25 mouse cellular contexts compared by ENCODE assay signal in genomic region chr8:47742372-47742771, GRCm38 (mm10). TPM values are rescaled to one million over a fixed set of nuclear protein-coding genes. Genes with fewer than 3 reads are reported as not detected.
A peak's percentile ranks its signal among the peaks of the same experiment; 100 is the strongest.
DNase-seq lines count a peak whose midpoint lies in the region; ATAC-seq and TF ChIP-seq lines count a peak whose summit lies in the region.
"Had no signal": no experiment of that assay in that cellular context is flagged by ENCODE, and none has a peak within 500 bp of the region (broad histone marks: within the 10 kb centered on the region; RNA-seq: fewer than 3 reads in every experiment).

No protein-coding gene starts in this region.

- TF ChIP-seq EP300 in MEL (IDR thresholded peaks at IDR 0.05; ENCODE audit: low read depth in 1 of 2, low read length in 2 of 2) = no peak

- H3K4me2 ChIP-seq in kidney, postnatal 0 days (ENCODE audit: low read length) = no peak overlapping the region
- H3K4me2 ChIP-seq in kidney, embryonic 15.5 days = no peak overlapping the region
- no peak overlapping the region for H3K4me2 ChIP-seq in embryonic facial prominence, embryonic 14.5 days (ENCODE audit: low read depth, low read length)
- H3K4me2 ChIP-seq: liver, embryonic 15.5 days had no signal

- peak; percentile 21; the same call in 1 of the 2 replicates for TF ChIP-seq CTCF in kidney, postnatal 0 days (IDR thresholded peaks at IDR 0.05; ENCODE audit: low read depth)
- peak in 1 of 3 experiments; percentile 16; a peak in 1 of 6 replicates for TF ChIP-seq CTCF in MEL (IDR thresholded peaks at IDR 0.05 in 2 of 3, conservative IDR thresholded peaks at IDR 0.05 in 1 of 3; ENCODE audit: control insufficient read depth in 1 of 3, insufficient read depth in 1 of 3, low read depth in 2 of 3, low read length in 3 of 3, poor library complexity in 1 of 3, severe bottlenecking in 1 of 3)

- H3K79me2 ChIP-seq in MEL (ENCODE audit: control insufficient read depth, insufficient read depth, low read length, poor library complexity) = no peaks in the 10 kb centered on the region

- no peak for DNase-seq in kidney, postnatal 0 days (ENCODE audit: low spot score)
- peak; percentile 14 for DNase-seq in MEL (ENCODE audit: low read depth, low spot score)
- no peak for DNase-seq in embryonic facial prominence, embryonic 14.5 days (ENCODE audit: low spot score)
- no peak for DNase-seq in heart, adult 8-10 months (ENCODE audit: low spot score)
- no peak for DNase-seq in frontal cortex, postnatal 25 days (ENCODE audit: low spot score in 2 of 2)
- DNase-seq in gastrocnemius, postnatal 36 days = no peak
- DNase-seq: adrenal gland, adult 2 months; B cell, adult 2 months; cerebellum, adult 11-12 months; cerebellum, postnatal 10 days; gastrocnemius, postnatal 25 days; heart, adult 2 months; kidney, adult 8-10 months; kidney, postnatal 25 days; liver had no signal

- WGBS in kidney, postnatal 0 days = 86% methylated on average over 7 of the region's 7 CpGs
- 85% methylated on average over 7 of the region's 7 CpGs for WGBS in kidney, embryonic 15.5 days
- 75% methylated on average over 7 of the region's 7 CpGs for WGBS in embryonic facial prominence, embryonic 14.5 days

- no peak overlapping the region for H3K9ac ChIP-seq in kidney, postnatal 0 days (ENCODE audit: low read depth, low read length)
- no peak overlapping the region for H3K9ac ChIP-seq in kidney, embryonic 15.5 days
- no peak overlapping the region for H3K9ac ChIP-seq in MEL (ENCODE audit: control insufficient read depth, low read depth, low read length, poor library complexity, severe bottlenecking)
- no peak overlapping the region for H3K9ac ChIP-seq in embryonic facial prominence, embryonic 14.5 days (ENCODE audit: low read depth, low read length)
- H3K9ac ChIP-seq: embryonic facial prominence, embryonic 15.5 days; hindbrain, embryonic 14.5 days; liver, embryonic 15.5 days; lung, embryonic 15.5 days had no signal

- no peak for TF ChIP-seq POLR2A in MEL (IDR thresholded peaks at IDR 0.05; ENCODE audit: control insufficient read depth in 1 of 2, insufficient read depth in 1 of 2, low read depth in 1 of 2, low read length in 2 of 2, poor library complexity in 1 of 2)

- no peak for ATAC-seq in kidney, postnatal 0 days (replicated peaks; ENCODE audit: low FRiP score, low read depth)
- no peak for ATAC-seq in kidney, embryonic 15.5 days (replicated peaks; ENCODE audit: low FRiP score)
- no peak; the same call in 1 of the 2 replicates for ATAC-seq in embryonic facial prominence, embryonic 14.5 days (ENCODE audit: low read depth)
- ATAC-seq: inflammation-experienced regulatory T-cells, adult 6 months had no signal

- H3K27me3 ChIP-seq in kidney, postnatal 0 days (ENCODE audit: insufficient read depth, low read length) = no peaks in the 10 kb centered on the region
- no peaks in the 10 kb centered on the region for H3K27me3 ChIP-seq in kidney, embryonic 15.5 days
- H3K27me3 ChIP-seq in MEL (ENCODE audit: control insufficient read depth in 1 of 2, insufficient read depth in 2 of 2, low read length in 2 of 2) = no peaks in the 10 kb centered on the region; a peak in 1 of 4 replicates
- H3K27me3 ChIP-seq in embryonic facial prominence, embryonic 14.5 days (replicated peaks; ENCODE audit: control insufficient read depth, insufficient read depth, low read length) = no peaks in the 10 kb centered on the region
- H3K27me3 ChIP-seq: CH12.LX; embryonic facial prominence, embryonic 15.5 days; liver, embryonic 15.5 days; lung, embryonic 15.5 days had no signal

- intact Hi-C loops in gastrocnemius, postnatal 36 days (cut with DNase I) = loop anchor here (5.0 kb wide), 2 partner anchors 105 to 275 kb away; no protein-coding TSS in a partner anchor

- H3K4me1 ChIP-seq in kidney, postnatal 0 days (replicated peaks; ENCODE audit: insufficient read depth, low read length) = no peaks in the 10 kb centered on the region
- peaks cover 16% of the 10 kb centered on the region for H3K4me1 ChIP-seq in kidney, embryonic 15.5 days
- no peaks in the 10 kb centered on the region for H3K4me1 ChIP-seq in MEL (ENCODE audit: control insufficient read depth in 1 of 2, insufficient read depth in 2 of 2, low read length in 2 of 2)
- no peaks in the 10 kb centered on the region for H3K4me1 ChIP-seq in embryonic facial prominence, embryonic 14.5 days (ENCODE audit: control insufficient read depth, insufficient read depth, low read length)
- H3K4me1 ChIP-seq: embryonic facial prominence, embryonic 15.5 days; liver, embryonic 15.5 days; lung, embryonic 15.5 days had no signal

- no peaks in the 10 kb centered on the region for H3K36me3 ChIP-seq in kidney, postnatal 0 days (ENCODE audit: insufficient read depth, low read length)
- no peaks in the 10 kb centered on the region for H3K36me3 ChIP-seq in kidney, embryonic 15.5 days
- H3K36me3 ChIP-seq in MEL (ENCODE audit: control insufficient read depth in 1 of 2, insufficient read depth in 2 of 2, low read length in 2 of 2) = no peaks in the 10 kb centered on the region
- no peaks in the 10 kb centered on the region for H3K36me3 ChIP-seq in embryonic facial prominence, embryonic 14.5 days (ENCODE audit: control insufficient read depth, insufficient read depth, low read length)
- H3K36me3 ChIP-seq: embryonic facial prominence, embryonic 15.5 days; liver, embryonic 15.5 days; lung, embryonic 15.5 days; midbrain, embryonic 10.5 days had no signal

- no peak overlapping the region for H3K27ac ChIP-seq in kidney, postnatal 0 days
- no peak overlapping the region for H3K27ac ChIP-seq in kidney, embryonic 15.5 days
- no peak overlapping the region for H3K27ac ChIP-seq in MEL (ENCODE audit: control insufficient read depth, low read depth, low read length)
- H3K27ac ChIP-seq in embryonic facial prominence, embryonic 14.5 days (replicated peaks; ENCODE audit: low read depth, low read length) = peak overlapping the region; percentile 24
- H3K27ac ChIP-seq: heart, adult 2 months; hindbrain, embryonic 14.5 days; layer of hippocampus, adult 2 months; liver, embryonic 15.5 days; lung, embryonic 15.5 days; macrophage; midbrain, embryonic 10.5 days had no signal

- H3K9me3 ChIP-seq in kidney, postnatal 0 days (replicated peaks; ENCODE audit: low read length) = no peaks in the 10 kb centered on the region
- H3K9me3 ChIP-seq in kidney, embryonic 15.5 days (replicated peaks) = no peaks in the 10 kb centered on the region
- H3K9me3 ChIP-seq in MEL (replicated peaks; ENCODE audit: insufficient read depth, low read length) = no peaks in the 10 kb centered on the region
- H3K9me3 ChIP-seq in embryonic facial prominence, embryonic 14.5 days (ENCODE audit: control insufficient read depth, low read length) = no peaks in the 10 kb centered on the region
- H3K9me3 ChIP-seq: embryonic facial prominence, embryonic 15.5 days; liver, embryonic 15.5 days; lung, embryonic 15.5 days; midbrain, embryonic 10.5 days had no signal

- no peak for TF ChIP-seq RAD21 in MEL (IDR thresholded peaks at IDR 0.05; ENCODE audit: low read depth, low read length)

- H3K4me3 ChIP-seq in kidney, postnatal 0 days (replicated peaks; ENCODE audit: low read depth, low read length) = no peak overlapping the region
- no peak overlapping the region for H3K4me3 ChIP-seq in kidney, embryonic 15.5 days (replicated peaks)
- no peak overlapping the region for H3K4me3 ChIP-seq in MEL (ENCODE audit: control insufficient read depth in 1 of 2, insufficient read depth in 1 of 2, low read depth in 2 of 2, low read length in 2 of 2)
- H3K4me3 ChIP-seq in embryonic facial prominence, embryonic 14.5 days (ENCODE audit: low read depth, low read length) = no peak overlapping the region
- H3K4me3 ChIP-seq: embryonic facial prominence, embryonic 15.5 days; heart, adult 2 months; layer of hippocampus, adult 2 months; liver, embryonic 15.5 days; lung, embryonic 15.5 days; midbrain, embryonic 10.5 days had no signal

TF ChIP-seq in MEL, 35 proteins besides CTCF, POLR2A, EP300 and RAD21:
- TF ChIP-seq NRF1 (IDR thresholded peaks at IDR 0.05; ENCODE audit: insufficient read depth, low read depth, low read length, poor library complexity, severe bottlenecking) (no peak), SMC3 (IDR thresholded peaks at IDR 0.05; ENCODE audit: low read depth, low read length) (peak; percentile 29; the same call in 1 of the 2 replicates)
TF ChIP-seq in MEL: peak in this region for 1.

RNA-seq across cellular contexts. Expression of gene Cdkn2aip, which starts 28.6 kb away (rescaled TPM):
- polyA plus RNA-seq in kidney, postnatal 0 days (2015; fragmentation: Nextera tagmentation; extraction: Ambion mirVana) = 23.6 and 27.5 TPM in 2 replicates
- polyA plus RNA-seq in kidney, embryonic 15.5 days (2015; fragmentation: Nextera tagmentation; extraction: Ambion mirVana) = 24.5 and 27.9 TPM in 2 replicates
- total RNA-seq in MEL (2012; rRNA removed) = 12.4 and 14.1 TPM in 2 replicates
- polyA plus RNA-seq in MEL (2012; ENCODE audit: insufficient read depth in 1 of 2, insufficient read length in 2 of 2, low read depth in 1 of 2, low replicate concordance in 2 of 2, missing spikeins in 1 of 2) = 100 to 1,000 TPM in 1 of 2 experiments, 10 to 100 TPM in 1; 13.5 to 101 TPM
- polyA plus RNA-seq in embryonic facial prominence, embryonic 14.5 days (2014; fragmentation: Nextera tagmentation; extraction: Ambion mirVana) = 16.5 and 21.0 TPM in 2 replicates
- 1 to 10 TPM; 7.8 to 8.7 (median 8.6) TPM for total RNA-seq in heart, adult 8-10 months (2022)
- total RNA-seq in gastrocnemius, postnatal 36 days (2021) = 1 to 10 TPM; 5.0 TPM
